Mouse (Mus musculus): ENCODE measurements around the gene P4ha3.

- TF ChIP-seq MYB (IDR thresholded peaks at IDR 0.05; ENCODE audit: low read depth, low read length) = no peak
- TF ChIP-seq KAT2A (conservative IDR thresholded peaks at IDR 0.05; ENCODE audit: low read depth, low read length) = no peak
- TF ChIP-seq CTCF (IDR thresholded peaks at IDR 0.05 in 2 of 3, conservative IDR thresholded peaks at IDR 0.05 in 1 of 3; ENCODE audit: control insufficient read depth in 1 of 3, insufficient read depth in 1 of 3, low read depth in 2 of 3, low read length in 3 of 3, poor library complexity in 1 of 3, severe bottlenecking in 1 of 3) = no peak
- no peak for TF ChIP-seq POLR2A (IDR thresholded peaks at IDR 0.05; ENCODE audit: control insufficient read depth in 1 of 2, insufficient read depth in 1 of 2, low read depth in 1 of 2, low read length in 2 of 2, poor library complexity in 1 of 2)
- TF ChIP-seq HCFC1 (IDR thresholded peaks at IDR 0.05; ENCODE audit: low read depth, low read length) = no peak
- TF ChIP-seq EP300 (IDR thresholded peaks at IDR 0.05; ENCODE audit: low read depth in 1 of 2, low read length in 2 of 2) = no peak
- TF ChIP-seq TAL1 (IDR thresholded peaks at IDR 0.05; ENCODE audit: low read length) = no peak
- no peak for TF ChIP-seq RAD21 (IDR thresholded peaks at IDR 0.05; ENCODE audit: low read depth, low read length)
- no peak for TF ChIP-seq MAX (IDR thresholded peaks at IDR 0.05; ENCODE audit: low read length)
- no peak for TF ChIP-seq RCOR1 (IDR thresholded peaks at IDR 0.05; ENCODE audit: low read depth, low read length)
- TF ChIP-seq ELF1 (IDR thresholded peaks at IDR 0.05; ENCODE audit: low read depth, low read length) = no peak
Measured at GRCm38 (mm10) chr7:100250667-100251066, 34.7 kb upstream of the P4ha3 start.

Measured in MEL (cell line).